ENCODE assay signal across 8 mouse cellular contexts in genomic region chr11:59228122-59228953, GRCm38 (mm10). TPM values are rescaled to one million over a fixed set of nuclear protein-coding genes. Genes with fewer than 3 reads are reported as not detected.
DNase-seq lines count a peak whose midpoint lies in the region; ATAC-seq lines count a peak whose summit lies in the region.

TSS of gene Arf1 (minus strand) at chr11:59228270.

- no peaks in the 10 kb centered on the region for H3K9me3 ChIP-seq in hindbrain, embryonic 16.5 days (ENCODE audit: control insufficient read depth, low read length)

- 5% methylated on average over 57 of the region's 59 CpGs for WGBS in hindbrain, embryonic 16.5 days
- 6% methylated on average over 58 of the region's 59 CpGs for WGBS in macrophage (ENCODE audit: missing documents)

- no peaks in the 10 kb centered on the region for H3K27me3 ChIP-seq in hindbrain, embryonic 16.5 days (replicated peaks; ENCODE audit: control insufficient read depth, insufficient read depth, low read length)

- peak; percentile 96 for DNase-seq in T-cell, adult 2 months (ENCODE audit: low spot score)
- peak; percentile 95 to 98 for DNase-seq in cerebellum, postnatal 36 days
- peak; percentile 96 for DNase-seq in gastrocnemius, adult 18-20 months (ENCODE audit: low spot score)
- DNase-seq in left cerebral cortex, adult 18-20 months (ENCODE audit: low spot score in 2 of 2), result peak; percentile 95 to 98
- DNase-seq in right cerebral cortex, adult 18-20 months, result peak; percentile 97
- peak; percentile 83 for DNase-seq in urinary bladder, postnatal 10 days (ENCODE audit: low spot score)

- H3K79me2 ChIP-seq in macrophage (ENCODE audit: inconsistent target), result peaks cover 52% of the 10 kb centered on the region

- H3K4me1 ChIP-seq in hindbrain, embryonic 16.5 days (ENCODE audit: control insufficient read depth, insufficient read depth, low read depth, low read length), result peaks cover 33% of the 10 kb centered on the region

- H3K9ac ChIP-seq in hindbrain, embryonic 16.5 days (ENCODE audit: low read depth, low read length), result peak within 1 kb of the TSS; percentile 90

- peak within 1 kb of the TSS; percentile 91 for H3K27ac ChIP-seq in hindbrain, embryonic 16.5 days (ENCODE audit: low read depth, low read length)
- peak within 1 kb of the TSS; percentile 96 for H3K27ac ChIP-seq in macrophage

- peak within 1 kb of the TSS; percentile 77 for H3K4me3 ChIP-seq in hindbrain, embryonic 16.5 days (ENCODE audit: low read length)
- peak within 1 kb of the TSS; percentile 100 for H3K4me3 ChIP-seq in macrophage (ENCODE audit: inconsistent target)

- peak; percentile 96 for ATAC-seq in hindbrain, embryonic 16.5 days

- H3K36me3 ChIP-seq in hindbrain, embryonic 16.5 days (ENCODE audit: control insufficient read depth, insufficient read depth, low read length), result no peaks in the 10 kb centered on the region
- H3K36me3 ChIP-seq in macrophage (ENCODE audit: inconsistent target), result no peaks in the 10 kb centered on the region

- peak within 1 kb of the TSS; percentile 78 for H3K4me2 ChIP-seq in hindbrain, embryonic 16.5 days (ENCODE audit: low read length)

RNA-seq across cellular contexts. Expression of gene Arf1, which starts in this region (rescaled TPM):
- 100 to 1,000 TPM; 230 to 237 TPM for total RNA-seq in gastrocnemius, adult 18-20 months (2021)
- polyA plus RNA-seq in hindbrain, embryonic 16.5 days (2015; fragmentation: Nextera tagmentation; extraction: Ambion mirVana), result 684 and 686 TPM in 2 replicates
- 100 to 1,000 TPM; 451 to 469 TPM for total RNA-seq in left cerebral cortex, adult 18-20 months (2021)
- total RNA-seq in macrophage (2018; cell fraction: chromatin; rRNA removed), result 10 to 100 TPM; 48.5 to 93.7 (median 68.4) TPM
- total RNA-seq in macrophage (2018; cell fraction: cytosol; rRNA removed), result 100 to 1,000 TPM; 423 to 499 (median 446) TPM
- total RNA-seq in macrophage (2018; cell fraction: nucleus; rRNA removed), result 100 to 1,000 TPM; 106 to 255 (median 168) TPM
- 397 to 494 TPM (median 402 TPM) in 3 replicates for polyA plus RNA-seq in macrophage (2018)

Comparison
In these comparisons a context has a peak if more than half of its experiments do, and no peak if none do; other contexts are left out.
1. Peak in every context shown above with its lines: DNase-seq, ATAC-seq, H3K4me3 ChIP-seq and H3K27ac ChIP-seq.